Mouse (Mus musculus) ZHBTc4 (cell line): ENCODE data around the gene Plagl2.
A peak's percentile ranks its signal among the peaks of the same experiment; 100 is the strongest.
"Not testable (repeated sequence)": the region's sequence is repeated elsewhere in the genome, so short reads cannot be mapped to it uniquely, and the experiment has no call there.

ENCODE experiments used
- DNase-seq: peaks from one replicate; pipeline ENCODE4 v3.0.0-alpha.2; 2011; ENCODE audit warnings: low read depth, low spot score

The Plagl2 gene

DNA sequence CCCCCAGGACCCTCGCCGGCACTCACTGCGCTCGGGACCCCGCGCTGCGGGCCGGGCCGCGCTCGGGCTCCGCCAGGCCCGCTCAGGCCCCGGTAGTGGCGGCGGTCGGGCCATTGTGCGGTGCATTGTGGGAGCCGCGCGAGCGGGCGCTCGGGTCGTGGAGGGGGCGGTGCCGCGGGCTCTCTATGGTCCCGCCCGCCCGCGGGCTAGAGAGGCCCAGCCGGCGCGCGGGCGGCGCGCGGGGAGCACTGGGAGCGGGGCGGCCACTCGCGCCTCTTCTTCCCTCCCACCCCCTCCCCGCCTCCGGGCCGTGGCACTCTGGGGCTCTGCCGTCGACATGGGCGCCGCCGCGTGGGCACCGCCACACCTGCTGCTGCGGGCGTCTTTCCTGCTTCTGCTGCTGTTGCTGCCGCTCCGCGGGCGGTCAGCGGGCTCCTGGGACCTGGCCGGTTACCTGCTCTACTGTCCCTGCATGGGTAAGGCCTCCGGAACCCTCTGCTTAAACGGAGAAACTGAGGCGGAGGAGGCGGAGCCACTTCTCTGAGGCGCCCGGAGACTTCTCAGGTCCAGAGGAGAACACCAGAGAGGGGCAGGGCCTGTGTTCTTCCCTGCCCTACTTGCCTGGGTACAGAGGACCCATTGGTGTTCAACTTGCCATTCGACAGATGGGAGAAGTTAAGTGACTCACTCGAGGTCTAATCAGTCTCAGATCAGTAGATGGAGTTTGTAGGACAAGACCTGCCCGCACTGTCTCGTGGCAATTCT is at the start of gene Plagl2, which contains the start of gene Pofut1:
Gene Plagl2, minus strand, starts transcription at position 177 of the 765 bp plus-strand sequence.
Gene Pofut1, plus strand, starts transcription at position 284 of the 765 bp plus-strand sequence.
- DNase-seq: peak; percentile 94

DNA sequence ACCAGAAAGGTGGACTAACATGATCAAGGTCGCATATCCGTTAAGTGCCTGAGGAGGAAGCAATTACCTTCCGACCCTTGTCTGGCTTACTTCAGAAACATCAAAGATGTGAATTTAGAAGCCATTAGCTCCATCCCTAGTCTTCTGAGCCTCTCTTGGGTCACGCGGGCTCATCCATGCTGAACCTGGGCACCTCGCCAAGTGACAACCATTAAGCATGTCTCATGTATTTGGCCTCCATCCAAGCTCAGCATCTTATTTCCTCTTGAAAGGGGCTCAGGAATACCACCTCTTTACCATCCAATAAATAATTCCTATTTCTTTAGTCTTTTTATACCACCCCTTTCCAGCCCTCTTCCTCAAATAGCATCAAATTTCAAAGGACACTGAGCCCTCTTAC is 46.6 kb upstream of the Plagl2 start:
- DNase-seq: no peak

DNA sequence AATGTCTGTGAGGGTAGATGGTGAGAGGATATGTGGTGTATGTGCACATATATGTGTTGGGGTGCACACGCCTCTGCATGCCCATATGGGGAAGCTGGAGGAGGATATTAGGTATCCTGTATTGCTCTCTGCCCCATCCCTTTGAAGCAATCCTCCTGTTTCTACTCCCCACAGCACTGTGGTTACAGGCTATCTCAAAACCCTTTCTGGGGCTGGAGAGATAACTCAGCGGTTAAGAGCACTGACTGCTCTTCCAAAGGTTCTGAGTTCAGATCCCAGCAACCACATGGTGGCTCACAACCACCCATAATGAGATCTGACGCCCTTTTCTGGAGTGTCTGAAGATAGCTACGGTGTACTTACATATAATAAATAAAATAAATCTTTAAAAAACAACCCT is 45.3 kb upstream of the Plagl2 start:
- no peak for DNase-seq

DNA sequence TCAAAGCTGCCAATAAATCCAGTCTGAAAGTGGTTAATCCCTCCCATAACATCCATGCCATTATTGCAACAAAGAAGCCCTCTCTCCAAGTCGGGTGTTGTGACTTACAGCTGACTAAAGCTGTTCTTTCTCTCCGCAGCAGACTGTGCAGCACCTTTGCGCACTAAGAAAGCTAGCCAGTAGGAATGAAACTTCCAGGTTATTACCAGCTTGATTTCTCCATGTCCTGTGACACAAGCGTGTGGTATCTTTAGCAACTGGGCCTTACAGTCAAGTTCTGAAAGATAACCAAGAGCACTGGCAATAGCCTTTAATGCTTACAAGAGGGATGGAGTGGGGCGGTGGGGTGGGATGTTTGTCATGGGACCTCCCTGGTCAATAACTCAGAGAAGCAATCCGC is 42.7 kb upstream of the Plagl2 start:
- no peak for DNase-seq

DNA sequence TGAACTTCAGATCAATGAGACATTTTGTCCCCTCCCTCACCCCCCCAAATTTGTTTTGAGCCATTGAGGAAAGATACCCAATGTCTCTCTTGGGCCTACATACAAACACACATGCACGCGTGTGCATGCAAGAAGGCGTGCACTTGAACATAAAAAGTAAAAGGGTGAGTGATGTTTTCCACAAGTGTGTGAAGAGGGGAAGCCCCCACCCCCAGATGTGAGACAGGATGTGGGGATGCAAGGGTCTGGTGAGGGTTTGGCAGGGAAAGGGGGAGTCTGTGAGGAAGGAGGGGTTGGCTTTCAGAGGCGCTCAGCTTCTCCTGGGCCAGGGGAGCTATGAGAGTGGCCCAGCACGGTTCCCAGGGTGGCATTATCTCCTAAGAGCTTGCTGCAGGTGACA is 37.1 kb upstream of the Plagl2 start:
- no peak for DNase-seq

DNA sequence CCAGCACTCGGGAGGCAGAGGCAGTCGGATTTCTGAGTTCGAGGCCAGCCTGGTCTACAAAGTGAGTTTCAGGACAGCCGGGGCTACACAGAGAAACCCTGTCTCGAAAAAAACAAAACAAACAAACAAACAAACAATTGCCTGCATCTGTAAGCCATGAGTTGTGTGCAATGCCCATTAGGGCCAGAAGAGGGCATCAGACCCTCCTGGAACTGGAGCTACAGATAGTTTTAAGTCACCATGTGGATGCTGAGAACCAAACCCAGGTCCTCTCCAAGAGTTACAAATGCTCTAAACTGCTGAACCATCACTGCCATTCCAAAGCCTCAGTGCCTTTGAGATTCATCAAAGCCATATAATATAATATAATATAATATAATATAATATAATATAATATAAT is 35.6 kb upstream of the Plagl2 start:
- DNase-seq: peak; percentile 70

DNA sequence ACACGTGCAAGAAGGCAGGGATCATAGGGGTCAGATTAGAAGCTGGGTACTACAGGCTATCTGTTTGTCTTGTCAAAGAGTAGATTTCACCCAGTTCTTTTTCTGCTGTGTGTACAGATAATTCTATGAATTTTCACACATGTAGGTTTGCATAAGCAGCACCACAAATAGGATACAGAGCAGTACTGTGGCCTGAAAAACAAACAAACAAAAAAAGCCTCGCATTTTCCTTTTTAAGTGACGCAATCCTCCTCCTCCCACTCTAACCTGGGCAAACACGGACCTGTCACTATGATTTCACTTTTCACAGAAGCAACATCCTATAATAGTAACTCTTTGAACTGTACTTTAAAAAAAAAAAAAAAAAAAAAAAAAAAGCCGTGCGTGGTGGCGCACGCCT is 35.2 kb upstream of the Plagl2 start:
- no peak for DNase-seq

DNA sequence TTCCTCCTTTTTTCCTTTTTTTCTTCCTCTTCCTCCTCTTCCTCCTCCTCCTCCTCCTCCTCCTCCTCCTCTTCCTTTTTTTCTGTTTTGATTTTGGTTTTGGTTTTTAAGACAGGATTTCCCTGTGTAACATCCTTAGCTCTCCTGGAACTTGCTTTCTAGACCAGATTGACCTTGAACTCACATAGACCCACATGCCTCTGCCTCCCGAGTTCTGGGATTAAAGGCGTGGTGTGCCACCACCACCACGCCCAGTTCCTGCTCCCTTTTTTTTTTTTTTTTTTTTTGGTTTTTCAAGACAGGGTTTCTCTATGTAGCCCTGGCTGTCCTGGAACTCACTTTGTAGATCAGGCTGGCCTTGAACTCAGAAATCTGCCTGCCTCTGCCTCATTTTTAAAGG is 34.4 kb upstream of the Plagl2 start:
- peak; percentile 64 for DNase-seq

DNA sequence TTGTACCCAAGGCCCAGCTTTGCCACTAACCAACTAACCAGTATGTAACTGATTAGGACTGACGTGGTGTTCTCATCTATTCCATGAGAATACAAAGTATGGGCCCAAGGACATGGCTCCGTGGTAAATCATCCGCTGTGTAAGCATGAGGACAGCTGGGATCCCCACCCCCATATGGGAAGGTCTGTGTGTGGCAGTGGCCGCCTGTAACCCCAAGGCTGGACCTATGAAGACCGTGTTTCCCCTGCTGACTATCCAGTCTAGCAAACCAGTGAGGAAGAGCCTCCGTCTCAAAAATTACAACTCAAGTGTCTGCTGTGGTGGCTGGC is 33.7 kb upstream of the Plagl2 start:
- no peak for DNase-seq

DNA sequence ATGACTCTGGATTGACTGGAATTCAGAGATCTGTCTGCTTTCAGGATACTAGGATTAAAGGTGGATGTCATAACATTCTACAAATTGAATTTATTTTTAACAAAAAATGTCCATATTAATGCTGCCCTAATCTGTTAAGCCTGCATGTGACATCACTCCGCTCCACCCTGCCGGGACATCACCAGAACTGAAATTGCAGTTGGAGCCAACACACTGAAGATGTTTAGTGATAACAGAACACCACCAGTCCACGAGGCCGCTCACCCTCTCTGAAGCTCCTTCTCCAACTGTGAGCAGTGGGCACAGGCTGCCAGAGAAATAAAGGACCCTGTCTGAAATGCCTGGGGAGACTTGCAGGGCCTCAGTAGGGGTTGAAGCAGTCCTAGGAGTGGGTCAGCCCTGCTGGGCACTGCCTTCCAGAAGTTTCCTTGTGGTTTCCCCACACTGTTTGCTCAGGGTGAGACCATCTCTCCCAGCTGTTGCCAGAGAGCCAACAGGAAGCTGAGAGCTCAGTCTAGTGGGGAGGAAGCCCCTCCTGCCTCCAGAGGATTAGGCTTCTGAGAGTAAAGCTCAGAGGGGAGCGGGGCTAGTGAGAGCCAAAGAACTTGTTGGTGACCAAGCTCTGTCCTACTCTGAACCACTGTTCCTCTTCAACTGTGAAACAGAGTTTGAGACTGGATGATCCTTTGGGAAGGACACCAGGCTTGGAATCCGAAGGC is 33.1 kb upstream of the Plagl2 start:
- not testable (repeated sequence) for DNase-seq

DNA sequence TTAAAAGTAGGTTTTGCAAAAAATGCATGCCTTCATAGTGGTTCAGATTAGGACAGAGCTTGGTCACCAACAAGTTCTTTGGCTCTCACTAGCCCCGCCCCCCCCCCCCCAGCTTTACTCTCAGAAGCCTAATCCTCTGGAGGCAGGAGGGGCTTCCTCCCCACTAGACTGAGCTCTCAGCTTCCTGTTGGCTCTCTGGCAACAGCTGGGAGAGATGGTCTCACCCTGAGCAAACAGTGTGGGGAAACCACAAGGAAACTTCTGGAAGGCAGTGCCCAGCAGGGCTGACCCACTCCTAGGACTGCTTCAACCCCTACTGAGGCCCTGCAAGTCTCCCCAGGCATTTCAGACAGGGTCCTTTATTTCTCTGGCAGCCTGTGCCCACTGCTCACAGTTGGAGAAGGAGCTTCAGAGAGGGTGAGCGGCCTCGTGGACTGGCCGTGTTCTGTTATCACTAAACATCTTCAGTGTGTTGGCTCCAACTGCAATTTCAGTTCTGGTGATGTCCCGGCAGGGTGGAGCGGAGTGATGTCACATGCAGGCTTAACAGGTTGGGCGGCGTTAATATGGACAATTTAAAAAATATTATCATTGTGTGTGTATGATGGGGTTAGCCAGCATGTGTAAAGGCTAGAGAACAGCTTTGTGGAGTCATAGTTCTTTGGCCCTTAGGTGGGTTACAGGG is 29.1 kb upstream of the Plagl2 start:
- not testable (repeated sequence) for DNase-seq

DNA sequence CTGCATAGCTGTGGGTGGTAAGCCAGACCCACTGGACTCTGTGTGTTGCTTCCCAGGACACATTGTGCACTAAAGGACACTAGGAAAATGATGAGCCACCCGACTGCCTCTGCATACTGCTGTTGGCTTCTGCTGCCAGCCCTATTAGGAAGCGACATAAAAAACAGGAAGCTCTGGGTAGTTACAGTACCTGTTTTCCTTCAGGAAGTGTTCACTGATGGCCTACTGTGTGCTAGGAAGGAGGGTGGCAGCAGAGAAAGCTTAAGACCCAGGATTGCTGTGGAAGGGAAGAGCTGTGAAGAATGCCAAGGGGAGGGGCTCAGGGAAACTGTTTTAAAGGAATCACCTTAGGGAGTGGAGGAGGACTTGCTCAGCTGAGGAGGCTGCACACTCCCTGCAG is 26.1 kb upstream of the Plagl2 start:
- no peak for DNase-seq

DNA sequence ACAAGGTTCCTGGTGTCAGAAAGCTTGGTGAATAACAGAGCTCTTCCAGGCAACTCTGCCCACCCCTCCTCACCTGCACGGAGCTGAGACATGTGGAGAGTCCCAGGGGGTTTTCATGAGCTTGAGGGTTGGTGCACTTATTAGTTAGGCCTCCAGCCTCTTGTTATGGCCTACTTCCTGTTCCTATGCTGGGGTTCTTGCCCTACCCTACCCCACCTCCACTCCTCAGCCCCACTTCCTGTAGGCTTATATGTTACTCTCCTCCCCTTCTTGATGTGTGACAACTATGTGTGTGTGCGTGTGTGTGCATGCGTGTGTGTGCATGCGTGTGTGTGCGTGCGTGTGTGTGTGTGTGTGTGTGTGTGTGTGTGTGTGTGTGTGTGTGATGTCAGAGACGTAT is 21.8 kb upstream of the Plagl2 start:
- DNase-seq: no peak

DNA sequence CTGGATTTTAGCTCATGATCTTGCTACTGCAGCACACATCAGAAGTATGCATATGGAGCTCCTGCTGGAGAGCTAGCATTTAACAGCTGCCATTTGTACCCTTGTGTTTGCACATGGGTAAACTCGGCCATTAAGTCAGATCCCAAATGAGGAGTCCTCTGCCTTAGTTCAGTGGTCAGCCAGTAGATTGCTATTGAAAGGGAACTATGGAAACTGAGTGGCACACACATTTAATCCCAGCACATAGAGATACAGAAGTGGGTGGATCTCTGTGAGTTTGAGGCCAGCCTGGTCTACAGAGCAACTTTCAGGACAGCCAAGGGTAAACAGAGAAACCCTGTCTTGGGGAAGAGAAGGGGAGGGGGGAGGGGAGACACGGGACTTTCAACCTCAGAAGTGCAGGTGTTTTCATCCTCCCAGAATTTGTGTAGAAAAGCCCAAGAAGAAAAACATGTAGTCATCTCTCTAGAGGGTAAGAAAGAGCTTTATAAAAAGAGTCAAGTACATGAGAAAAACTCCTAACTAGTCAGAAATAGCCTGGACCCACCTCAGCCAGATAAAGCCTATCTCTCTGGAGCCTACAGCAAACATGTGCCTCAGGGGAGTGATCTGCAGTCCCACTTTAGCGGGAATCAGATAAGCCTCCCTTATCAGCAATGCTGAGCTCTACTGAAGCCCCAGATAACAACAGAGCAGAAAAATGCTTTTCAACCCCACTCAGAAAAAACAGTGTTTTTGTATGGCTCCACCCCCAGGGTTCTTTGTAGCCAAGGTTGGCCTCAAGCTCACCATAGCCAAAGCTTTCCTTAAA is 18.8 kb upstream of the Plagl2 start:
- no peak for DNase-seq

DNA sequence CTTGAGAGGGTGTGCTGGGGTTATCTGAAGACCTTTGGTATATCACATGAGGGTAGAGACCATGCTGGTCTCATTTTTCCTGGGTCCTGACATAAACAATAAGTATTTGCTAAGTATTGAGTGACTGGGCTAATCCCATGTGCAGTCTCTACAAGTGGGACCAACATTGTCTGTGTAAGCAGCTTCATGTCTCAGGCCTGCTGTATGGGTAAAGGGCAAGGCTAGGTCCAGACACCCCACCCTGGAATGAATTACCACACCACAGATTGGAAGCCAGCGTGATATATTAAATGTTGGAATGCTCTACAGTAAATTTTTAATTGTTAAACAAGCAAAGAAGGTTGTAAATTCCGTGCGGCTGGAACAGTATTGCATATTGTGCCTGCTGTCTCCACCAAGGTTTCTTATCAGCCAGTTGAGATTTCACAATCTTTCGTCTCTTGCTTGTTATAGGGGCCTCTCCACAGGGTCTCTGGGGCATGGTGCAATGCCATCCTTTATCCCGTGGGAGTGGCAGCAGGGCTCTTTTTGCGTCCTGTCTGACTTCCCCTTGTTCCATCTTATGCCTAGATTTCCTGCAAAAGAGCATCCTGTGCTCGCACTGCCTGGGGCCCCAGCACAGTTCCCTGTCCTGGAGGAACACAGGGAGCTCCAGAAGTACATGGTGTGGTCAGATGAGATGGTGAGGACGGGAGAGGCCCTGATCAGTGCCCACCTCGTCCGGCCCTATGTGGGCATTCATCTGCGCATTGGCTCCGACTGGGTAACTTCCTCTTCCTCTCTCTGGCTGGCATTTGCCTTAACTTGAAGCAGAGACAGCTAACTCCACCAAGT is 18.0 kb upstream of the Plagl2 start:
- DNase-seq: no peak

DNA sequence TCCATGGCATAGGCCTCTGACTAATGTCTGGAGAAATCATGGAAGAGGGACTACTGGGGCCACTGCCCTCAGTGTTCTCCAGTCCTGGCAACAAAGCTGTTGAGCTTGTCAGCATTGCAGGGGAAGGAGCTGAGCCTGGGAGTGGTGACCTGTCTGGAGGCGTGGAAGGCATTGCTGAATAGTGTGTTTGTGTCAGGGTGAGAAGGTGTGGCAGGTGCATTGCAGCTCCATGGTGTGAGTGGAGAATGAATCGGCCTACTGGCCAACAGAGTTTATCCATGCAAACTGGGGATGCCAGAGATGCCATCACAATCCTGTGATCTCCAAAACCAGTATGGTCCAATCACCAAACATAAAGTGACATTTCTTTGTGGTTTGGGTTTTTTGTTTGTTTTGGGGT is 15.4 kb upstream of the Plagl2 start:
- no peak for DNase-seq

DNA sequence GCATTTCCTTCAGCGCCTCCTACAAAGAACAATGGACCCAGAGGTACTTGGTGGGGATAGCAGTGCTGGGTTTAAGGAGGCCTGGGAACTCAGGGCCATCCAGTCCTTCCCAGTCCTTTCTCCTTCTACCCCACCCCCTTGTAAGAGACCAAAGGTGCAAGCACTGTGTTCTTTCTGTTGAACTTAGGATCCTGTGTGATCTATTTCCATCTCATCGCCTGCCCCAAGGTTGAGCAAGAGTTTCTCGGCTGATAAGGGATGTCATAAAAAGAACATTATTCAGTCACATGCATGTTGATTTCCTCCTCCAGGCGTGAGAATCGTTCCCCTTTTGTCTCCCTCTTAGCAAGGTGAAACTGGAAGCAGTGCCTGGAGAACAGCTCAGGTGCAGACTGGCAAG is 8.5 kb upstream of the Plagl2 start:
- no peak for DNase-seq

DNA sequence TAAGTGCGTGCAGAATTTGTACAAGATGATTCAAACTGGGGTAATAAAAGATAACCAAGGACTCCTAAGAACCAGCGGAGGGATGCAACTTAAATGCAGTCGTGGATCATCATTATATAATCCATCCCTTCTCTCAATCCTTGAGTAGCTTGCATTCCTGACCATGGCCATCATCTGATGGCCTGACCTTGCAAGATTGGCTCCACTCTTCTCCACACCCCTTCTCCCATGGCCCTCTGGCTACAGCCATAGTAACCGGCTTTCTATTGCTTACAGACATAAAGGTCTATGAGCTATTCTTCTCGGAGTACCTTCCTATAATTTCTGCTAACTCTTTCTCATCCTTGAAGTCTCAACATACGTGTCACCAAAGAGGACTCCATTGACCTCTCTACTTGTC is 930 bp upstream of the Plagl2 start:
- no peak for DNase-seq

DNA sequence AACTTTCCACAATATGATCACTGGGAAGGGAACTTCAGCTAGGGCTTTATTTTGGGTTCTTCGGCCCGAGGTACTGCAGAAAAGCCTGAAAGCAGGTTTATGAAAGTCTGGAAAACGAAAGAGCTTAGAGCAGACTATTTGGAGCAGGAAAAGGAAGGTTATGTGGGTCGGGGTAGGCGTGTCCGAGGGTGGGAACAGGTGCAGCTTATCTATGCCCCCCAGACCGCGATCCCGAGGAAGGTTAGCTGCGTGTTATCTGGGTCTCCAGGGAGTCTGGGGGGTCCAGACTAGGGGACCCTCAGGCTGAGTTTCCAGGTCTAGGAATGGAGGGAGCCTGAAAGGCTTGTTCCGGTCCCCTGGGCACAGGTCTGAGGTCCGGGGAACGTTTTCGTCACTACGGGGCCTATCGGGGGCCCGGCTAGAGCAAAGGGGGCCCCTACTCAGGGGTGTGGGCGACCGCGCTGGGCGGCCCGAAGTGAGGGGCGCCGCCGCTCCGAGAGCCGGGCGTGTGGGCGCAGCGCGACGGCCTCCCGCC is 458 bp downstream of the Plagl2 start:
- peak; percentile 16 for DNase-seq

DNA sequence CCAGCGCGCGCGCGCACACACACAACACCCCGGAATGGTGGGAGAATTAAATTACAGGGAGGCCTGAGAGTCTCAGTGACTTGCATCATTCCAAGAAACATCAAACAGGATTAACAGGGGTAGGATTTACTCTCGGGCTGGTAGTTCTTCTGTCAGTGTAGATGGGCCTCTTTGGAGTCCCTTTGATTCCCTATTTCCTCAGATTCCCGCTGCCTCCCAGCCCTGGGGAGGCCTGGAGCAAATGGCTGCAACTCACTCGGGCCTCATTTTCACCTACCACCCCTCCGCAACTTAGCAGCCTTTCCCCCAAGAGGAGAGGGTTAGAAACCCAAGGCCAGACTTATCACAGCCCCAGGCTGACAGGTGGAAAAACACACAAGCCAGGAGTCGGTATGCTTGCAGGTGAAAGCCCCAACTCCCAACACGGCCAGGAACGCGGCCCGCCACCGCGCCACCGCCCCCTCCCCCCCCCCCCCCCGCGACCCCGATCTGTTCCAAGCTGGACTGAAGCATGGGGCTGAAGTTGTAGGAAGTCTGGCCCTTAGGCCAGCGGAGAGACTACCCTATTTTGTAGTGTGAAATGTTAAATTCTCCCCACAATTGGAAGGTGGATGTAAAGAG is 1.3 kb downstream of the Plagl2 start:
- DNase-seq: peak; percentile 16
